Mouse (Mus musculus) midbrain, embryonic 14.5 days (tissue): ENCODE measurements around the gene Rbbp9. TPM values are rescaled to one million over a fixed set of nuclear protein-coding genes. Genes with fewer than 3 reads are reported as not detected.
A peak's percentile ranks its signal among the peaks of the same experiment; 100 is the strongest.
"Not testable (repeated sequence)": the region's sequence is repeated elsewhere in the genome, so short reads cannot be mapped to it uniquely, and the experiment has no call there.

Experiments
- ATAC-seq: fragments of 200-750 bp; cut with Nextera tagmentation; 2 replicates; pipeline ENCODE4 v1.8.0; 2017; ENCODE audit warnings: moderate number of reproducible peaks, moderate library complexity; ENCODE audit not compliant: low FRiP score, low TSS enrichment
- DNase-seq: peaks from one replicate; pipeline ENCODE4 v3.0.0-alpha.2; 2015
- H3K27ac ChIP-seq: fragments of 300-500 bp; sonication (generic); replicated peaks from 2 replicates; pipeline ENCODE4 v1.5.1; 2014; ENCODE audit warnings: mild to moderate bottlenecking, low read depth, low read length, moderate library complexity
- H3K27me3 ChIP-seq: fragments of 300-500 bp; sonication (generic); 2 replicates; pipeline ENCODE4 v1.6.1; 2014; ENCODE audit warnings: low read length, control low read depth, mixed read lengths; ENCODE audit not compliant: control insufficient read depth, insufficient read depth
- H3K36me3 ChIP-seq: fragments of 300-500 bp; sonication (generic); 2 replicates; pipeline ENCODE4 v1.6.1; 2014; ENCODE audit warnings: low read length, control low read depth; ENCODE audit not compliant: control insufficient read depth, insufficient read depth
- H3K4me1 ChIP-seq: fragments of 300-500 bp; sonication (generic); 2 replicates; pipeline ENCODE4 v1.6.1; 2014; ENCODE audit warnings: mild to moderate bottlenecking, antibody characterized with exemption, low read length, control low read depth; ENCODE audit not compliant: control insufficient read depth, insufficient read depth
- H3K4me2 ChIP-seq: fragments of 300-500 bp; sonication (generic); 2 replicates; pipeline ENCODE4 v1.6.1; 2014; ENCODE audit warnings: mild to moderate bottlenecking, low read length, moderate library complexity
- H3K4me3 ChIP-seq: fragments of 300-500 bp; sonication (generic); replicated peaks from 2 replicates; pipeline ENCODE4 v1.5.1; 2014; ENCODE audit warnings: low read depth, low read length
- H3K9ac ChIP-seq: fragments of 300-500 bp; sonication (generic); replicated peaks from 2 replicates; pipeline ENCODE4 v1.6.1; 2014; ENCODE audit warnings: mild to moderate bottlenecking, low read length, moderate library complexity
- H3K9me3 ChIP-seq: fragments of 300-500 bp; sonication (generic); 2 replicates; pipeline ENCODE4 v1.6.1; 2016; ENCODE audit warnings: low read length, control low read depth, mixed read lengths; ENCODE audit not compliant: control insufficient read depth
- WGBS: fragments of 180-500 bp; shearing (Covaris S2); extraction: QIAGEN DNeasy Blood & Tissue Kit; methylation state at CpG from one replicate; pipeline ENCODE4 v1.1.7; 2014; 5-methylcytosine and 5-hydroxymethylcytosine counted together
- polyA plus RNA-seq: library from polyadenylated mRNA; unstranded; fragments of >200 nt; fragmentation: Nextera tagmentation; extraction: Ambion mirVana; gene quantifications from 2 replicates; pipeline ENCODE4 v1.2.1, GENCODE M21; 2014

The Rbbp9 gene
- polyA plus RNA-seq = 55.6 and 64.4 TPM in 2 replicates

DNA sequence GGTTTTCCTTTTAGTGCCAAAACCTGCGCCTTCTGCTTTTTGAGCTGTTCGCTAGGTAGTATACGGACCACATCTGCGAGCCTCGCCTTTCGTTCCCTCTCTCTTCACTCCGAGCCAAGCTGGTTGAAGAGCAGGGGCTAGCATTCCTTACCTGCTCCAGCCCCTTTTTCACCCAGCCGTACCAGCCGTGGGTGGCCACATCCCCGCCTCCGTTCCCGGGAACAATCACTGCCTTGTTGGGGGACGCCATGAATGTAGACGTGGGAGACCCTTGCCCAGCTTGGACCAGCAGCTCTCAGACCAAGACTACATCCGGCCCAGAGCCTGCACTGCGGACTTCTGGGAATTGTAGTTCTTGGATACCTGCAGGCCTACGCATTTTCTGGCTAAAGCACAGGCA lies at the start of gene Rbbp9:
TSS of gene Rbbp9 (minus strand) at position 341 of the 400 bp plus-strand sequence.
- Histone ChIP-seq H3K4me2 (peak within 1 kb of the TSS; percentile 70), H3K4me3 (peak within 1 kb of the TSS; percentile 76), H3K9me3 (no peaks in the 10 kb centered on the region), H3K27me3 (no peaks in the 10 kb centered on the region), H3K36me3 (peaks cover 23% of the 10 kb centered on the region), H3K9ac (peak within 1 kb of the TSS; percentile 81), H3K4me1 (peaks cover 9% of the 10 kb centered on the region; the same call in 1 of the 2 replicates), H3K27ac (peak within 1 kb of the TSS; percentile 86)
- under 1% methylated on average over 17 of the region's 17 CpGs for WGBS
- peak; percentile 92 for DNase-seq
- ATAC-seq = peak; percentile 97

DNA sequence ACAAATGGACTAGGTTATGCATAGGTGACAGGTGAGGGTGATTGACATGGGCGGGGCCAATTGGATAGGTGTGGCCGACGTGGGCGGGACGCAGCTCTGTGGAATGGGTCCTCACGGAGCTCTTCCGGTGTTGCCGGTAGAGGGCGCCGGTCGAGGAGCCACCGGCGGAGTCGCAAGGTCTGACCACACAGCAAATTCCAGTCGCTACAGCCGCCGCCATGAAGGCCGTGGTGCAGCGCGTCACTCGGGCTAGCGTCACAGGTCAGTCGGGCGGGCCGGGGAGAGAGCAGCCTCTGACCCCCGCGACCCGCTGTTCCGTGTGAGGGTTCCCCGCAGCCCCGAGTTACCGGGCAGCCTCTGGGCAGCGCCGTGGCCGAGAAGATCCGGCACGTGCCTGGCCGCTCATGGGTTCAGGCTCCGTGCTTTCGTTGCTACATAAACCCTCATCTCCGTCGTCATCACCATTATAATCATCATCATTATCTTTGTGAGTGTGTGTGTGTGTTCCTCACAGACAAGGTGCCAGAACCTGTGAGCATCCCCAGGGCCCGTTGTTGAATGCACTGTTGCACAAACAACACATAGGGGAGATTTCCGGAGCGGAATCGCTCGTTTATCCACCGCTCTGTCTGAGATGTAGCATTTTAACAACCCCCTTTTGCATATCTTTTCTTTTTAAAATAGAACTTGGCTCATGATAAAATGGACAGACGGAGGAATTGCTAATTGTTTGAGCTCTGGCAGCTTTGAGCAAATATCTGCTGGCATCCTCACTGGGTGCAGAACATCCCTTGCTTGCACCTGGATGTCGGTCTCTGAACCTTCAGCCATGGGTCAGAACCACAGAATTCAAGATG lies 49.4 kb upstream of the Rbbp9 start, which contains the start of gene Dtd1:
TSS of gene Dtd1 (plus strand) at position 67 of the 857 bp plus-strand sequence.
- ATAC-seq (peak; percentile 94), DNase-seq (peak; percentile 92)
- H3K9me3 ChIP-seq = no peaks in the 10 kb centered on the region
- peak within 1 kb of the TSS; percentile 83 for H3K27ac ChIP-seq
- peak within 1 kb of the TSS; percentile 76 for H3K9ac ChIP-seq
- H3K4me3 ChIP-seq = peak within 1 kb of the TSS; percentile 69
- H3K4me2 ChIP-seq = peak within 1 kb of the TSS; percentile 71
- H3K4me1 ChIP-seq = no peaks in the 10 kb centered on the region
- no peaks in the 10 kb centered on the region for H3K27me3 ChIP-seq
- 2% methylated on average over 50 of the region's 50 CpGs for WGBS
- H3K36me3 ChIP-seq = 0 out of 2 replicates have a peak, but pooled peaks cover 4% of the 10 kb centered on the region

DNA sequence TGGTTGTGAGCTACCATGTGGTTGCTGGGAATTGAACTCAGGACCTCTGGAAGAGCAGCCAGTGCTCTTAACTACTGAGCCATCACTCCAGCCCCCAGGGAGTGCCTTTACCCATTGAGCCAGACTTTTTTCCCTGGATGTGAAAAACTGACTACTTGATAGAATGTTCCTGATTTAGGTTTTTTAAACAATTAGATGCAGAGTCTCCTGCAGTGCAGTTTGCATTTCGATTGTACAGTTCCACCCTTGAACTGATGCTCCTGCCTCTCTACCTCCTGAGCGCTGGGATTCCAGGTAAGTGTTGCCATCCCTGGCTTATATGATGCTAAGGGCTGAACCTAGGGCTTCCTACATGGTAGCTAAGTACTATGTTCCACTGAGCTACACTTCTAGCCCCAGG lies 47.3 kb upstream of the Rbbp9 start:
- no peak overlapping the region for H3K4me2 ChIP-seq
- DNase-seq = no peak
- peaks cover 6% of the 10 kb centered on the region for H3K4me1 ChIP-seq
- no peak overlapping the region for H3K9ac ChIP-seq
- no peak overlapping the region for H3K4me3 ChIP-seq
- H3K36me3 ChIP-seq = 0 out of 2 replicates have a peak, but pooled peaks cover 4% of the 10 kb centered on the region
- no peak for ATAC-seq
- WGBS = 82% methylated on average over 2 of the region's 2 CpGs
- H3K27me3 ChIP-seq = no peaks in the 10 kb centered on the region
- no peak overlapping the region for H3K27ac ChIP-seq
- no peaks in the 10 kb centered on the region for H3K9me3 ChIP-seq

DNA sequence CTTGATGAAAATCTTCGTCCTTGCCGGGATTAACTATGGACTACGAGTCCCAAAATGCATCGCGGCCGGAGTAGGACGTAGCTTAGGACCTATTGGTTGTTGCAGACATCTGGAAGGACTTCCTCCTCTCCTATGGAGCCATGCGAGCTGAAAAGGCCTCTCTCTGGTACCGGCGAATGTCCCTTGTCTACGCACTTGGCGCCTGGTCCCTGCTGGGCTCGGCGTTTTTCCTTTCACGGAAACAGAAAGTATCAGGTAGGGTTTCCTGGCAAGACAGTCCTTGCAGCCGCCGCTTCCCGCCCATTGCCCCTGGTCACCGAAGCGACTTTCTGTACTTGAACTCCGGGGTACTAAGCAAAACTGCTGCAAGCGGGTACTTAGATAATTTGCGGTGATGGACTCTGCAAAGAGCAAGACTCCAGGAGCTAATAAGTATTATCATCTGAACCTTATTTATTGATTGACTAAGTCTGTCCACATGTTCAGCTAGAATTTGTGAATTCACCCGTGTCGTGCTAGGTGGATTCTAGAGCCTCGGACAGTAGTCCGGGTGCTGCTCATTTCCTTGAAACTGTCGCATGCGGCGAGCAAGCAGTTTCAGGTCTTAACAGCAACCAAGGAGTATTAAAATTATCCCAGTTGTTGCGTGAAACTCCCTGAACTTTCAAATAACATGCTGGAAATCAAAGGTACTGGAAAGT lies 43.4 kb upstream of the Rbbp9 start, which contains the start of gene Smim26:
TSS of gene Smim26 (plus strand) at position 104 of the 701 bp plus-strand sequence.
- Histone ChIP-seq H3K9me3 (no peaks in the 10 kb centered on the region), H3K27me3 (no peaks in the 10 kb centered on the region), H3K4me2 (peak within 1 kb of the TSS; percentile 71), H3K36me3 (peaks cover 12% of the 10 kb centered on the region; the same call in 1 of the 2 replicates), H3K4me3 (peak within 1 kb of the TSS; percentile 56), H3K4me1 (peaks cover 6% of the 10 kb centered on the region), H3K9ac (peak within 1 kb of the TSS; percentile 56), H3K27ac (0 out of 2 replicates have a peak within 1 kb of the TSS, but pooled peaks have one; percentile 42)
- WGBS = 3% methylated on average over 31 of the region's 31 CpGs
- ATAC-seq (peak; percentile 93), DNase-seq (peak; percentile 92)

DNA sequence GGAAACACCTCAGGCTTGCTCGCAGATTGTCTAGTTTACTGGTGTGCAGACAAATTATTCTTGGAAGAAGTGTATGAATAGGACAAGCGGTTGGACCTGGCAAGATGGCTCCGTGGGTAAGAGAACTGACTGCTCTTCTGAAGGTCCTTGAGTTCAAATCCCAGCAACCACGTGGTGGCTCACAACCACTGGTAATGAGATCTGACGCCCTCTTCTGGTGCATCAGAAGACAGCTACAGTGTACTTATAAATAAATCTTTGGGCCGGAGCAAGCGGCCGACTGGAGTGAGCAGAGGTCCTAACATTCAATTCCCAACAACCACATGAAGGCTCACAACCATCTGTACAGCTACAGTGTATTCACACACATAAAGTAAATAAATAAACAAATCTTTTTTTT lies 42.4 kb upstream of the Rbbp9 start:
- WGBS = 70% methylated on average over 8 of the region's 8 CpGs
- H3K36me3 ChIP-seq = peaks cover 23% of the 10 kb centered on the region
- not testable (repeated sequence) for H3K4me1 ChIP-seq, ATAC-seq, H3K27me3 ChIP-seq, DNase-seq, H3K9ac ChIP-seq, H3K9me3 ChIP-seq, H3K4me3 ChIP-seq, H3K27ac ChIP-seq, H3K4me2 ChIP-seq

DNA sequence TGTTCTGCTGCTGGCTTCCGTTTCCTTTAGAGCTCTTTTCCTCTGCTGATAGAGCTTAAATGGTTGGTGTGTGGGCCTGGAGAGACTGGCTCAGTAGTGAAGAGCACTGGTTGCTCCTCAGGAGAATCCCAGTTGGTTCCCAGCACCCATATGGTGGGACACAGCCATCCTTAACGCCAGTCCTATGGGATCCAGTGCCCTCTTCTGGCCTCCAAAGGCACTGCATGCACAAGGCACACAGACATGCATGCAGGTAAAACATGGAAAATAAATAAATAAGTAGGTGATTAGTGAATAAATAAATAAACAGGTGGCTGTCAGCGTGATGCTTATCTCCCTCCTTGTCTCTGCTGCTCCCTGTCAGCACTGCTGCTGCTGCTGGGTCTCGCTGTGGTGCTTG lies 38.1 kb upstream of the Rbbp9 start:
- no peak overlapping the region for H3K27ac ChIP-seq
- H3K36me3 ChIP-seq = peaks cover 58% of the 10 kb centered on the region
- ATAC-seq (no peak), DNase-seq (no peak)
- H3K4me2 ChIP-seq = no peak overlapping the region
- no peak overlapping the region for H3K9ac ChIP-seq
- no peak overlapping the region for H3K4me3 ChIP-seq
- no peaks in the 10 kb centered on the region for H3K9me3 ChIP-seq
- no peaks in the 10 kb centered on the region for H3K27me3 ChIP-seq
- 89% methylated on average over 4 of the region's 4 CpGs for WGBS
- no peaks in the 10 kb centered on the region for H3K4me1 ChIP-seq

DNA sequence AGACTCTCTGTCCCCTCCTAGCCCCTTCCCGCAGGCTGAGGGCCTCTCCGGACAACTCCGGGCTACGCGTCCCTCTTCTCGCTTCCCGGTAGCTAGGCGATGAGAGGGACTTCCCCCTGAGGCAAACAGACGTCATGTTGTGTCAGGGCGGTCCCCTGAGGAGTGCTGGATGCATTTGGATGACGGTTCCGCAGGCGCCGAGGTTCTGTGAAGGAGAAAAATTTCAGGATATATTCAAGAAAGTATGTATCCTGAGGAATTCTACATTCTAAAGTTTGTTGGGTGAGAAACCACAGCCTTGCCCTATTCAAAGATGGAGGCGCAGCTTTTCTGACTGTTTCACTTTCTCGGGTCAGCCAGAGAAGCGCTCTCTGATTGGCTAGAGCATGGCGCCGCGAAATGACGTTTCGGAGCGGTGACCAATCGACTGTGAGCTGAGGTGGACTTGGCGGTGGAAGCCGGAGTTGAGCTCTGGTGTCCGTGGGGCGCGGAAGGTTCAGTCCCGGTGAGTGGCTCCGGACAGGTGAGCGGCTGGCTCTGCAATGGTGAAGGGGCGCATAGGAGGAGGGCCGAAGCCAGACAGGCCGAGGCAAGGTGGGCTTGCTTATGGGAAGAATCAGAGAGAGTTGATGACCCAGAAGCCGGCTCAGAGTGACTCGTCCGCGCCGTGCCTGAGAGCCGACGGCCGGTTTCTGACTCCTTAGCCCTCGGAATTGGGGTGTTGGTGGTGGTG lies 5.3 kb upstream of the Rbbp9 start, which contains the start of gene Sec23b:
TSS of gene Sec23b (plus strand) at position 410 of the 733 bp plus-strand sequence.
- peak within 1 kb of the TSS; percentile 76 for H3K4me2 ChIP-seq
- DNase-seq (peak; percentile 97), ATAC-seq (peak; percentile 98)
- under 1% methylated on average over 44 of the region's 44 CpGs for WGBS
- H3K9ac ChIP-seq = peak within 1 kb of the TSS; percentile 55
- H3K4me1 ChIP-seq = peaks cover 11% of the 10 kb centered on the region; the same call in 1 of the 2 replicates
- peaks cover 11% of the 10 kb centered on the region for H3K36me3 ChIP-seq
- no peaks in the 10 kb centered on the region for H3K27me3 ChIP-seq
- peak within 1 kb of the TSS; percentile 68 for H3K4me3 ChIP-seq
- H3K27ac ChIP-seq = peak within 1 kb of the TSS; percentile 80
- H3K9me3 ChIP-seq = no peaks in the 10 kb centered on the region

DNA sequence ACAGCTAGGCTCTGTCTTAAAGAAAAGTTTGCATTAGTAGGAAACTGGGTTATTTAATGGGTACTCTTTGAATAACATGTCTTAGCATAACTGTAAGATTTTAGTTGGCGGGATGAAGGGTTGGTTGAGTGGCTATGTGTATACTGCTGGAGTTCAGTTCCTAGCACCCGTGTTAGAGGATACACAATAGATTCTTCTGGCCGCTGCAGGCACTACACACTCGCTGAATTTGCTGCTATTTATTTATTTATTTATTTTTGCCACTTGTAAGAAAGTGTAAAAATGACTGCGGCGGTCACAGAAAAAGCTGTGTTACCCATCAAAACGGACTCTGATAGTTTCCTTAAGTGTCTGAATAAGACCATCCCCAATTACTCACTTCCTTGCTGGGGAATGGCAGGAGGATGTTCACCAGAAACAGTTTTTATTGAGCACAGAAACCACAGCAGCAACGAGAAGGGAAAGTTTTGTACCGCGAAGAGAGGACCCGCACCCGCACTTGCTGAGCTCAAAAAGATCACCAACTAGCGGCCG lies 4.7 kb upstream of the Rbbp9 start:
- WGBS = 2% methylated on average over 14 of the region's 14 CpGs
- H3K27me3 ChIP-seq = no peaks in the 10 kb centered on the region
- DNase-seq (peak; percentile 25), ATAC-seq (no peak)
- peak overlapping the region; percentile 76 for H3K4me2 ChIP-seq
- H3K27ac ChIP-seq = peak overlapping the region; percentile 80
- no peaks in the 10 kb centered on the region for H3K9me3 ChIP-seq
- H3K36me3 ChIP-seq = peaks cover 11% of the 10 kb centered on the region
- H3K4me1 ChIP-seq = peaks cover 11% of the 10 kb centered on the region; the same call in 1 of the 2 replicates
- peak overlapping the region; percentile 68 for H3K4me3 ChIP-seq
- peak overlapping the region; percentile 55 for H3K9ac ChIP-seq
